Mouse (Mus musculus): ENCODE measurements around the gene Abhd16b.

The Abhd16b gene

DNA sequence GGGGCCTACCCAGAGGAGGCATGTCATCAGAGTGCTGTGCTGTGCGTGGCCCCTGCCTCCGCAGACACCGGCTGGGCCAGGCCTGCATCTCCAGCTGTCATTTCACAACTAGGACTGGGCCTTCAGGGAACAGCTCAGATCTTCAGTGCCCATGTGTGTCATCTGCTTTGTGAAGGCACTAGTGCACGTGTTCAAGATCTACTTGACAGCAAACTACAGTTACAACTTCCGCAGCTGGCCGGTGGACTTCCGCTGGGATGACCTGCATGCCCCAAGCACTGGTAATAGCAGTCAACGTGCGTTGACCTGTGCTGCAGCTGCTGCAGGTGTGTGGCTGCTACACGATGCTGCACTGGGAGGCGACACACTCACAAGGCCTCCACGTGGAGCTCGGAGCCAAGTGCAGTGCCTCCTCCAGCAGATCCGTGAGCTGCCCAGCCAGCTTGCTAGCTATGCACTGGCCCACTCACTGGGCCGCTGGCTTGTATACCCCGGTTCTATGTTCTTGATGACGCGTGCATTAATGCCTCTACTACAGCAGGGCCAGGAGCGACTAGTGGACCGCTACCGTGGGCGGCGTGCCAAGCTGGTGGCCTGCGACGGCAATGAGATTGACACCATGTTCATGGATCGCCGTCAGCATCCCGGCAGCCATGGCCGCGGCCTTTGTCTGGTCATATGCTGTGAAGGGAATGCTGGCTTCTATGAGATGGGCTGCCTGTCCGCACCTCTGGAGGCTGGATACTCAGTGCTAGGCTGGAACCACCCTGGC lies at the start of gene Abhd16b:
TSS of gene Abhd16b (plus strand) at position 51 of the 772 bp plus-strand sequence.
- peak in 1 of 2 experiments; percentile 47 for DNase-seq

DNA sequence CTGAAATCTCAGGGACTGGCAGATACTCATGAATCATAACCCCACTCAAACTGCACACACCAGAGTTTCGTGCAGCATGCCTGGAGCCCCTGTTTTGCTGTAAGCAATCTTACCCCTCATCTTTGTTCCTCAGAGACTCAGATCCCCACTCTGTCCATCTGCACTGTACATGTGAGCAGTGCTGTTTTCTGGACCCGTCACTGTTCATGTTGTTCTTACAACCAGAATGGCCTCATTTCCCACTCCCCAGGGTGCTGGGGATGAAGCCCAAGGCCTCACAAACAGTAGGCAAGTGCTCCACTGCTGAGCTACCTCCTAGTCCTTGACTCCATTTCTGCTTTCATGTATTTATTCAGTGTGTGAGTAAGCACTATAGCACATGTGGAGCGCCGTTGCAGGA lies 40.8 kb upstream of the Abhd16b start:
- peak; percentile 38 to 59 for DNase-seq

- DNase-seq = peak in 1 of 2 experiments; percentile 48
These were observed 39.7 kb upstream of the Abhd16b start for GRCm38 (mm10) chr2:181453274-181453673.

GRCm38 (mm10) chr2:181455899-181456298 lies 37.1 kb upstream of the Abhd16b start:
- DNase-seq = peak in 1 of 2 experiments; percentile 19

DNA sequence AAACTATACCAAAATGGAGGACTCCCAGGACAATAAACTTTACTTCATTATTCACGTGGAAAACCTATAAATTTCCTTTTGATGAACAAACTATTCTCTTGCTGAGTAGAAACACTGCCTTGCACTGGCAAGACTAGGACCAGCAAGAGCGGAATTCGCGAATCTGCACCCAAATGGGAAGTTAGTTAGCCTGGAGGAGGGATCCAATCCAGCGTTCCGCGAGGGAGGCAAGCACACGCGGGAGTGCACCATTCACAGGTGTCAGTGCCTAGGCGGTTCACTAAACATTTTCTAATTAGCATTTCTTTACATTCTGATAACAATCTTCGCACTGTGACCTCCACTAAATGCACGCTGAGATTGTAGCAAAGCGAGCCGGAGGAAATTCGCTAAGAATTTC lies 35.2 kb upstream of the Abhd16b start:
- peak; percentile 36 to 46 for DNase-seq

GRCm38 (mm10) chr2:181458411-181459152 lies 34.4 kb upstream of the Abhd16b start:
- DNase-seq = peak; percentile 64 to 70

DNA sequence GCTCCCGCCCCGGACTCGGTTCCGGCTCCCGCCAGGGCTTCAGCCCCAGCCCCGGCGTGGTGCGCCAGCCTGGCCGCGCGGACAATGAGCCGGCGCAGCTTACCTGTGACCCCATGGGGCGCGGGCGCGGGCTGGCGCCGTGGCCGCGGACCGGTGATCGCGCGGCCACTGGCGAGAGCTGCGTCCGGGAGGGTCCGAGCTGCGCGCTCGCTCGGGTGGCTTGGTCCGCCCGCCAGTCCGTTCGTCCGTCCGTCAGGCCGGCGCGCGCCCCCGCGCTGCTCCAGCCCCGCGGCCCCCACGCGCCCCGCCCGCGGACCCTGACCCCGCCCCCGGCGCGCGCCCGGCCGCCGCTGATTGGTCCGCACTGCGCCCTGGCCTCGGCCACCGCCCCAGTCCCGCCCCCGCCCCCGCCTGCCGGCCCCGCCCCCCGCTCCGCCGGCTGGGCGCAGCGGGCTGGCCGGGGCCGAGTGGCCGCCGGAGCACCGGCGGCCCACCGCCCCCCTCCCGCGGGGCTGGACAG lies 33.8 kb upstream of the Abhd16b start, which contains the start of gene Zbtb46:
TSS of gene Zbtb46 (minus strand) at position 274 of the 520 bp plus-strand sequence.
- DNase-seq = peak; percentile 94 to 96

- DNase-seq = peak; percentile 74 to 87
These were observed 33.1 kb upstream of the Abhd16b start for GRCm38 (mm10) chr2:181459673-181460621.

- DNase-seq = peak in 1 of 2 experiments; percentile 29
These were observed 31.4 kb upstream of the Abhd16b start for GRCm38 (mm10) chr2:181461536-181462100.

GRCm38 (mm10) chr2:181462604-181463003 lies 30.4 kb upstream of the Abhd16b start:
- DNase-seq = peak; percentile 68 to 72

- peak; percentile 97 to 98 for DNase-seq
These were observed 29.8 kb upstream of the Abhd16b start for GRCm38 (mm10) chr2:181463008-181463738.

- no peak for DNase-seq
These were observed 27.6 kb upstream of the Abhd16b start for GRCm38 (mm10) chr2:181465423-181465822.

DNA sequence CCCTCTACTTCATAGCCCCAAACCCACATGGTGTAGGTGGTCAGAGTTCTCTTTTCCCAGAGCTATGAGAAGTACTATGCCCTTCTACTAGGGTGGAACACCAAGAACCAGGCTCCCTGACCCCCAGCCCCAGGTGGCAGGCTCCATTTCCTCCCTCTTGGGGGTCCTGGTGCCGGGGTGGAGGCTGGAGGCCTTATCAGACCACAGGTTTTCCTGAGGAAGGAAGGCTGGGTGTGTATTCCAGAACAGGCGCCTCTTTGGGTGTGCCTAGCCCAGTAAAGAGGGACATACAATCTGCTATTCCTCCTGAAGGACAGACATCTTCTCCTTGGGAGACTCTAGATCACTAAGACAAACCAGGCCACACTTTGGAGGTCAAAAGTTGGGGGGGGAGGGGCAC lies 22.7 kb upstream of the Abhd16b start:
- no peak for DNase-seq

GRCm38 (mm10) chr2:181471246-181471645 lies 21.8 kb upstream of the Abhd16b start:
- DNase-seq = peak; percentile 54 to 59

- DNase-seq = no peak
These were observed 20.7 kb upstream of the Abhd16b start for GRCm38 (mm10) chr2:181472256-181472827.

DNA sequence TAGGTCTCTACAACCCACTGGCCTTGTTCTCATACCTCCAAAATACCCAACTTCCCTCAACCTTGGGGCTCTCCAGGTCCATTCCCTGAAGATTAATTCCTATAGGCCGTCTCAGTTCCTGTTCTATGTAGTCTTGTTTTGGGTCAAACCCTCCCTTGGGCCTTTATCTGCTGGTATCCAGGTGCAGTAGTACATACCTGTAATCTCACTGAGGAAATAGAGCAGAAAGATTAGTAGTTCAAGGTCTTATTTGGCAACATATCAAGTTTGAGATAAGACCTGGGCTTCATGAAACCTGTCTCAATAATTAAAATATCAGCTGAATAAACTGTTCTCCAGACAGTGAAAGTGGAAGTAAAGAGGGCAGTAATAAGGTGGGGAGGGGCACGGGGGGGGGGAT lies 9.9 kb upstream of the Abhd16b start:
- DNase-seq = peak in 1 of 2 experiments; percentile 36

- peak; percentile 83 to 84 for DNase-seq
These were observed 9.3 kb upstream of the Abhd16b start for GRCm38 (mm10) chr2:181483562-181484318.

- peak; percentile 37 to 59 for DNase-seq
These were observed 8.4 kb upstream of the Abhd16b start for GRCm38 (mm10) chr2:181484456-181485233.

GRCm38 (mm10) chr2:181485741-181486140 lies 7.3 kb upstream of the Abhd16b start:
- no peak for DNase-seq

All from cerebellum, postnatal 14 days (tissue).